Mouse (Mus musculus) embryo, embryonic 11.5 days (tissue): ENCODE data around the gene Rasgef1c.

Source experiments
- DNase-seq: peaks from one replicate; pipeline ENCODE4 v3.0.0-alpha.2; 2012; ENCODE audit warnings: low read depth, low spot score

Gene Rasgef1c

DNA sequence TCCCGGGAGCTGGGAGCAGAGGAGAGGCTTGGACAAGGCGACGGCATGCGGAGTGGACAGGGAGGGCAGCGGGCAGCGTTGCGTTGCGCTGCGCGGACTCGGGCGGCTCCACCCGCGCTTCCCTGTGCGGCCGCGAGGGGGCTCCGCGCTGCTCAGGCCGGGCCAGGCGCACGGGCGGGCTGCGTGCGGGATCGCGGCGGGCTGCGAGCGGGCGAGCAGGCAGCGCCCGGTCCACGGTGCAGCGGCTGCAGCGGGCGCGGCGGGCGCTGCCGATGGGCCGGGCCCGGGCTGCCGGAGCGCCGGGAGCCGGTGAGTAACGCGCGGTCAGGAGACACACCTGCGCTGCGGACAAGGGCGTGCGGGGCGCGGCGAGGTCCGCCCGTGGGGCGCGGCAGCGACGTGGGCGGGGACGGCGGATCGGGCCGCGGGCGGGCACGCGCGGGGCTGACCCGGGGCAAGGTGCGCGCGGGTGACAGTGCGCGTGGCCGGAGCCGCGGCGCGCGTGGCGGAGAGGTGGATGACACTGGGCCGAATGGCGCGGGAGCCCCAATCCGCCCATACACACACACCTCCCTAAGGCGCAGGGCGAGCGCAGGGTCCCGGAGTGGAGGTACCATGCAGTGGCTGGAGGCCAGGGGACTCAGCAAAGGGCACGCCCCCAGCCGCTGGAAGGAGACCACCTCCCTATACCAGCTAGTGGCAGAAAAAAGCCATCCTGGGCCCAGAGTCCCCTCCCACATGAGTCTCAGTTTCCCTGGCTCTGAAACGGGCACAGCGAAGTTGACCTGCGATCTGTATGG lies at the start of gene Rasgef1c:
Gene Rasgef1c, plus strand, starts transcription at position 177 of the 800 bp plus-strand sequence.
- peak; percentile 46 for DNase-seq

DNA sequence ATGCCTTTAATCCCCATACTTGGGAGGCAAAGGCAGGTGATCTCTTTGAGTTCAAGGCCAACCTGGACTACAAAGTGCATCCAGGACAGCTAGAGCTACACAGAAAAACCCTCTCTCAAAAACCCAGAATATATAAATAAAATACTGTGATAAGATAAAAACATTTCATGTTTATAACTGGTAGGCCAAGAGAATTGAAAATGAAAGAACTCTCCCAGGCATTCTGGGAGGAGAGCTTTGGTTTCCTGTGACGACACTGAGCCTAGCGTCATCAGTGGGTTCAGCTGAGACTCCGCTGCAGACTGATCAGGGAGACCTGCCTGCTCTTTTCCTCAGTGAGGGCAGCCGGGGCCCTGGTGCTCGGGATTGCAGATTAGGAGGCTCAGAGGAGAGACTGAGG lies 46.5 kb upstream of the Rasgef1c start:
- DNase-seq = no peak

DNA sequence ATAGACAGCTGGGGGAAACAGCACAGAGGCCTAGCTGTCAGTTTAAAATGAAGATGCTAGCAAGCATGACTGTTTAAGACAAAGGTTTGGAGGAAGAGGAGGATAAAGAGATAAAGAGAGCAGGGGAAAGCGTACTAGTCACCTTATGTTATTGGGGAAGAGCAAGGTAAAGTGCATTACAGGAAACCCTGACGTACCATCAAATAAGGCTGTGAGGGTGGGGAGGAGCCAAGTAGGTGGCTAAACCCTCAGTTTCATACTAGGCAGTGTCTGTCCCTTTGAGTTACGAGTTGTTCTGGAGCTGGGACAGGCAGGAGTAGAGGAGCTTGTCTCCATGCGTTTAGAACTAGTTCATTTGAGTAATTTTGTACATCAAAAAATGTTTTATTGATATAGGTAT lies 40.5 kb upstream of the Rasgef1c start:
- no peak for DNase-seq

GRCm38 (mm10) chr11:49863926-49864325 lies 37.7 kb upstream of the Rasgef1c start:
- no peak for DNase-seq

GRCm38 (mm10) chr11:49867320-49867719 lies 34.3 kb upstream of the Rasgef1c start:
- DNase-seq = no peak

GRCm38 (mm10) chr11:49869762-49870161 lies 31.9 kb upstream of the Rasgef1c start:
- no peak for DNase-seq

- peak; percentile 48 for DNase-seq
Observed at GRCm38 (mm10) chr11:49871914-49872313, 29.7 kb upstream of the Rasgef1c start.

- DNase-seq = no peak
Observed at GRCm38 (mm10) chr11:49872779-49873178, 28.9 kb upstream of the Rasgef1c start.

DNA sequence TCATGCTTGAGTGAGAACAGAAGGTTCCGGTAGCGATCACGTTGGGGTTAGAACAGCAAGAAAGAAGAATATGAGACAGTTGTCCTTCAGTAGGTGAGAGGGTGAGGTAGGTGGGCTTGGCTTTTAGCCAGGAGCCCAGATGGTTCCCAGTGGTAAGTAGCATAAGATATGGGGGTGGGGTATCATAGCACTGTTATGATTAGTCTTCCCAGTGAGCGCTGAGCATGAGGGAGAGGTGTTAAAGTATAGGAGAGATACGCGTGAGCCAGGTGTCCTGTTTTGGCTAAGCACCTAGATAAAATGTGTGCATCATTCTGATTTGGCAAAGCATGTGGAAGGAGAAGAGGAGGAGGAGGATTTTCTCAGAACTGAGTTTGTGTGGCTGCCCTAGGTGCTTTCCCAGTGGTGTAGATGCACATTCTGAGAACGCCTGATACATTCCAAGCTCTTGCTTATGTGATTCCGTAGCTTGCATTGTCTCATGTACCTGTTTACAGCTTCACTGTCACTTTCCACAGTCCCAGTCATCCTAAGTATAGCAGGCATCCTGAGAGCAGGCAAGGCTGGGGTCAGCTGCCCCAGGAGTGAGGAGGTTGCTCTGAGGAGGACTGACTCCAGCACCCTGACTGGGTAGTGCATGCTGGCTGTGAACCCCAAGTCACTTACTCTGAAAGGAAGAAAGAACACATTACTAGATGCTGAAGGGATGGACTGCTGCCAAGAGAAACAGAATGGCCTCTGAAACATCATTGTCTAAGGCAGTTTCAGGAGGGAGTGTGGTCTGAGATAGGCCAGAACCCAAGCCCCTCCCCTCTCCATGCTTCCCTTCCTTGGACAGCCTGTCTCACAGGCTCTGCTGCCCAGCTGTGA lies 24.5 kb upstream of the Rasgef1c start:
- no peak for DNase-seq

GRCm38 (mm10) chr11:49879950-49880642 lies 21.5 kb upstream of the Rasgef1c start:
- no peak for DNase-seq

DNA sequence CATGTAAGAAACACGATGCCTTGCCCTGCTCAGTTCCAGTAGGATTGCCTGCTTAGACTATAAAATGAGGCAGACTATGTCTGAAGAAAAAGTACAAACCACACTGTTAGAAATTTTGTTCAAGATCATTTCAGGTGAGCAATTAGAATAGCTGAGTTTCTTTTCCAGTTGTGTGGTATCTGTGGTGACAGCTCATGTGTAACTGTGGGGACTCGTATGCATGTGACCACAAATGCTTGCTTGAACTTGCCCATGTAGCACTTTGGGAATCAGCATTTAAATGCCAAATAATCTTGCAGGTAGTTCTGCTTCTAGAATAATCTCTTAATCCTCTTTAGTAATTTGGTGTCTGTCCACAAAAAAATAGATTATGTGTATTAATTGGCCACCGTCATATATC lies 18.2 kb upstream of the Rasgef1c start:
- DNase-seq = no peak

DNA sequence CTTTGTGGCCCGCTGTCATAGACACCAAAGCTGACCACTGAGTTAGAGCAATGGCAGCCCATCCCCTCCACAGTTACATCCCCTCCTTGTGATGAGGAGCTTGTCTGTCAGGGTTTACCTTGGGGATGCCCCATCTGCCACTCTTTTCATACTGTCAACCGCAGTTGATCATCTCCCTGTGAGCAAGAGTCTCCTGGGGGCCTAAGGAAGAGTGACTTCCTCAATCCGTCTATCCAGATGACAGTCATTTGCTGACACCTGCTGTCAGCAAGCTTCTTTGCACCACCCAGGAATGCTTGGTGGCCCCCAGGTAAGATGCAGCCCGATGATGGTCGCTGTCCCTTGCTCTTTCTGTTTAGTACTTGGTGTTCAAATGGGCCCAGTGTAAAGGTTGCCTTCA lies 13.2 kb upstream of the Rasgef1c start:
- no peak for DNase-seq

GRCm38 (mm10) chr11:49891993-49892392 lies 9.6 kb upstream of the Rasgef1c start:
- DNase-seq = no peak

GRCm38 (mm10) chr11:49893806-49894205 lies 7.8 kb upstream of the Rasgef1c start:
- no peak for DNase-seq

- DNase-seq = no peak
Observed at GRCm38 (mm10) chr11:49895966-49896590, 5.6 kb upstream of the Rasgef1c start.

DNA sequence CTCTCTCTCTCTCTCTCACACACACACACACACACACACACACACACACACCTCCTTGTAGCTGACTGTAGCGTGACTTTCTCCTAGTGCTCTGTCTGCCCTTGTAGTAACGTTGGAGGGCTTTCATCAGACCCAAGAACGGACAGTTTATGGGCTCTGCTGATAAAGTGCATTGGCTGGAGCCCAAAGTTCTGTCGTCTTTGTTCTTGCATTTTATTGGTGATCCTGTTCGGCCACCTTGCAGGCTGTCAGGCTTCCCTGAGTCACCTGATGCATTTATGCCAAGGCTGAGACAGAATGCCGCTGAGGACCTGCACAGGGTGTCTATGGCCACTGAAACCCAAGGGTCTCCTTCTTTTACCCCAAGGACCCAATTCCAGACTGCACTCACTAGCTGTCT lies 1.6 kb upstream of the Rasgef1c start:
- DNase-seq = no peak

DNA sequence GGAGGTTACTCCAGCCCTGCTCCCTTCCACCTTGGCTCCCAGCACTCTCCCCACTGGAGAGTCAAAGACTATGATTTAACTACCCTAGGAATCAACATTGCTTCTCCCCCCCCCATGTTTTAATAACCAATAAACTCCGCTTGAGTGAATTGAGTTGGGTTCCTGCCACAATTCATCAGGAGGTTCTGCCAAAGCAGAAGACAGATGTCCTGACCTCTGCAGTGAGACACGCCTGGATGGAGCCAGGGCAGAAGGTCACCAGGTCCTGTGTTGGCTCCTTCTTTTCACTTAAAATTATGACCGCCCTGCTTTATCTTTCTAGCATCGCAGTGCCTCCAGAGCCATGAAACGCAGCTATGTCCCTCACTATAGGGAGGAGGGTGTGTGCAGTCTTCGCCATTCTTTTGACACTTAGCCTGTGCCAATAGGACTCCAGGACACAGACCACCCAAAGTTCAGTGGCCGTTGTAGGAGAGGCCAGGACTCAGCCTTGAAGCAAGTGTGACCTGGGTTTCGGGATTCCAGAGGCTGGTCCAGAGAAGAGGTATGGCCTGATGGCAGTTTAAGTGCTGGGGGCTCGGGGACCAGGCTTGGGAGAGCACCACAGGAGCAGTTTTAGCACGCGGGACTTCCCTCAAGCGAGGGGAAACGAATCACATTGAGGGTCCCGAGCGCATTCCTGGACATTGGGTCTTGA lies 525 bp upstream of the Rasgef1c start:
- DNase-seq = no peak

DNA sequence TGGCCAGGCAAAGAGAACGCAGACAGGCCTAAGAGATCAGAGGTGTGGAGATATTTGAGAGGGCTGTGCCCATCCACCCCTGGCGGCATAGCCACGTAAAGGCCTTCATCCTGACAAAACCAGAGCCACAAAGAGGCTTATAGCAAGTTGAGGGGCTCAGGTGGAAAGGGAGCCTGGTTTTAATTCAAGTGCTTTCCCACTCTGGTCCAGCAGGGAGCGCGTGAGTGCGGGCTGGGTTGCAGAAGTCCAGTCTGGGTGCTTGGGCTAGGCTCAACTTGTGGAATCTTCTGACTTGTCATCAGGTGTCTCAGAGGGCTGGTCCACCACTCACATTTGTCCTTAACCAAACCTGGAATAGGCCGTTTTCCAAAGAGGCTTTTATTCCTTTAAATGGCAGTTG lies 1.7 kb downstream of the Rasgef1c start:
- DNase-seq = peak; percentile 54

- no peak for DNase-seq
Observed at GRCm38 (mm10) chr11:49918521-49919180, 17.0 kb downstream of the Rasgef1c start.

- no peak for DNase-seq
Observed at GRCm38 (mm10) chr11:49919304-49919703, 17.7 kb downstream of the Rasgef1c start.
